ENCODE assay signal across 10 mouse cellular contexts in genomic region chr14:32856246-32856645, GRCm38 (mm10). TPM values are rescaled to one million over a fixed set of nuclear protein-coding genes. Genes with fewer than 3 reads are reported as not detected.
DNase-seq lines count a peak whose midpoint lies in the region; ATAC-seq and TF ChIP-seq lines count a peak whose summit lies in the region.
"Had no signal": no experiment of that assay in that cellular context is flagged by ENCODE, and none has a peak within 500 bp of the region (broad histone marks: within the 10 kb centered on the region; RNA-seq: fewer than 3 reads in every experiment).

No protein-coding gene starts in this region.

- H3K4me2 ChIP-seq in lung, embryonic 15.5 days, result peak overlapping the region; percentile 77
- peak overlapping the region; percentile 88 for H3K4me2 ChIP-seq in forebrain, postnatal 0 days (ENCODE audit: low read depth)
- peak overlapping the region; percentile 80 for H3K4me2 ChIP-seq in limb, embryonic 14.5 days (replicated peaks; ENCODE audit: low read depth, low read length, severe bottlenecking)
- peak overlapping the region; percentile 59 for H3K4me2 ChIP-seq in stomach, embryonic 14.5 days (replicated peaks; ENCODE audit: low read depth, low read length)

- peak overlapping the region; percentile 62 for H3K4me3 ChIP-seq in lung, embryonic 15.5 days
- peak overlapping the region; percentile 41 for H3K4me3 ChIP-seq in forebrain, postnatal 0 days (ENCODE audit: low read depth, low read length)
- peak overlapping the region; percentile 58 for H3K4me3 ChIP-seq in limb, embryonic 14.5 days (replicated peaks; ENCODE audit: low read length)
- peak overlapping the region; percentile 43; the same call in 1 of the 2 replicates for H3K4me3 ChIP-seq in stomach, embryonic 14.5 days (ENCODE audit: low read depth, low read length)

- peaks cover 3% of the 10 kb centered on the region; the same call in 1 of the 2 replicates for H3K27me3 ChIP-seq in lung, embryonic 15.5 days
- H3K27me3 ChIP-seq in forebrain, postnatal 0 days (ENCODE audit: insufficient read depth, low read length), result no peaks in the 10 kb centered on the region
- H3K27me3 ChIP-seq in limb, embryonic 14.5 days (ENCODE audit: control insufficient read depth, insufficient read depth, low read length), result no peaks in the 10 kb centered on the region
- no peaks in the 10 kb centered on the region for H3K27me3 ChIP-seq in stomach, embryonic 14.5 days (ENCODE audit: control insufficient read depth, insufficient read depth, low read length)

- no peaks in the 10 kb centered on the region for H3K9me3 ChIP-seq in lung, embryonic 15.5 days
- H3K9me3 ChIP-seq in forebrain, postnatal 0 days (ENCODE audit: low read length), result no peaks in the 10 kb centered on the region
- no peaks in the 10 kb centered on the region for H3K9me3 ChIP-seq in limb, embryonic 14.5 days (ENCODE audit: control insufficient read depth, low read length)
- H3K9me3 ChIP-seq in stomach, embryonic 14.5 days (ENCODE audit: control insufficient read depth, low read depth, low read length), result no peaks in the 10 kb centered on the region

- WGBS in lung, embryonic 15.5 days, result 27% methylated on average over 5 of the region's 5 CpGs
- 39% methylated on average over 5 of the region's 5 CpGs for WGBS in forebrain, postnatal 0 days
- WGBS in limb, embryonic 14.5 days, result 37% methylated on average over 5 of the region's 5 CpGs
- WGBS in stomach, embryonic 14.5 days, result 31% methylated on average over 5 of the region's 5 CpGs

- no peak for ATAC-seq in lung, embryonic 15.5 days (ENCODE audit: borderline replicate concordance, extremely low read depth, low FRiP score, low TSS enrichment)
- ATAC-seq in forebrain, postnatal 0 days, result no peak
- ATAC-seq in limb, embryonic 14.5 days (ENCODE audit: low FRiP score, low read depth), result no peak
- ATAC-seq in stomach, embryonic 14.5 days (ENCODE audit: insufficient number of reproducible peaks, insufficient read depth, low FRiP score, low read depth), result no peak
- ATAC-seq: Patski had no signal

- peak overlapping the region; percentile 75 for H3K27ac ChIP-seq in lung, embryonic 15.5 days
- H3K27ac ChIP-seq in forebrain, postnatal 0 days (ENCODE audit: low read depth, low read length), result no peak overlapping the region
- H3K27ac ChIP-seq in limb, embryonic 14.5 days (replicated peaks; ENCODE audit: low read depth, low read length), result no peak overlapping the region
- H3K27ac ChIP-seq in stomach, embryonic 14.5 days (ENCODE audit: low read length), result no peak overlapping the region; the same call in 1 of the 2 replicates

- H3K36me3 ChIP-seq in lung, embryonic 15.5 days, result no peaks in the 10 kb centered on the region
- H3K36me3 ChIP-seq in forebrain, postnatal 0 days (ENCODE audit: insufficient read depth), result no peaks in the 10 kb centered on the region
- H3K36me3 ChIP-seq in limb, embryonic 14.5 days (ENCODE audit: control insufficient read depth, insufficient read depth, low read length), result no peaks in the 10 kb centered on the region
- no peaks in the 10 kb centered on the region for H3K36me3 ChIP-seq in stomach, embryonic 14.5 days (ENCODE audit: control insufficient read depth, insufficient read depth, low read length)

- H3K9ac ChIP-seq in lung, embryonic 15.5 days, result peak overlapping the region; percentile 76
- H3K9ac ChIP-seq in forebrain, postnatal 0 days, result peak overlapping the region; percentile 50; the same call in 1 of the 2 replicates
- H3K9ac ChIP-seq in limb, embryonic 14.5 days (ENCODE audit: low read depth, low read length, severe bottlenecking), result peak overlapping the region; percentile 88; the same call in 1 of the 2 replicates
- no peak overlapping the region for H3K9ac ChIP-seq in stomach, embryonic 14.5 days (replicated peaks; ENCODE audit: low read depth, low read length)

- TF ChIP-seq POLR2A in limb, embryonic 14.5 days (IDR thresholded peaks at IDR 0.05; ENCODE audit: borderline replicate concordance, extremely low read depth, insufficient read depth, insufficient read length), result no peak

- no peak for DNase-seq in lung, postnatal 14 days
- DNase-seq in forebrain, postnatal 0 days, result no peak
- DNase-seq in limb, embryonic 14.5 days (ENCODE audit: low spot score), result no peak
- DNase-seq in right cerebral cortex, postnatal 25 days, result no peak
- no peak for DNase-seq in embryo, embryonic 9.5 days (ENCODE audit: extremely low spot score)
- no peak for DNase-seq in cerebellum, adult 11 months

- TF ChIP-seq CTCF in forebrain, postnatal 0 days (IDR thresholded peaks at IDR 0.05; ENCODE audit: low read depth), result no peak

- H3K4me1 ChIP-seq in lung, embryonic 15.5 days, result peaks cover 34% of the 10 kb centered on the region
- H3K4me1 ChIP-seq in forebrain, postnatal 0 days (ENCODE audit: insufficient read depth), result no peaks in the 10 kb centered on the region
- peaks cover 7% of the 10 kb centered on the region for H3K4me1 ChIP-seq in limb, embryonic 14.5 days (ENCODE audit: control insufficient read depth, insufficient read depth, low read length)
- H3K4me1 ChIP-seq in stomach, embryonic 14.5 days (ENCODE audit: control insufficient read depth, insufficient read depth, low read length), result peaks cover 22% of the 10 kb centered on the region

RNA-seq across cellular contexts. Expression of gene Vstm4, which starts 0.3 kb away (rescaled TPM):
- 60.1 and 62.8 TPM in 2 replicates for polyA plus RNA-seq in lung, embryonic 15.5 days (2015; fragmentation: Nextera tagmentation; extraction: Ambion mirVana)
- total RNA-seq in forebrain, postnatal 0 days (2014; rRNA removed), result 7.0 and 8.9 TPM in 2 replicates
- polyA plus RNA-seq in forebrain, postnatal 0 days (2015; fragmentation: Nextera tagmentation; extraction: Ambion mirVana), result 8.2 and 8.5 TPM in 2 replicates
- 13.2 and 14.8 TPM in 2 replicates for polyA plus RNA-seq in limb, embryonic 14.5 days (2012; rRNA removed)
- 21.9 and 25.0 TPM in 2 replicates for polyA plus RNA-seq in limb, embryonic 14.5 days (2014; fragmentation: Nextera tagmentation; extraction: Ambion mirVana)
- 43.6 and 44.6 TPM in 2 replicates for polyA plus RNA-seq in stomach, embryonic 14.5 days (2014; fragmentation: Nextera tagmentation; extraction: Ambion mirVana)
- polyA plus RNA-seq: Patski had no signal

RNA-seq across cellular contexts. Expression of gene Fam170b, which starts 22.5 kb away (rescaled TPM):
- polyA plus RNA-seq in lung, embryonic 15.5 days (2015; fragmentation: Nextera tagmentation; extraction: Ambion mirVana), result 0.11 and 0.13 TPM in 2 replicates
- not detected in 2 replicates for total RNA-seq in forebrain, postnatal 0 days (2014; rRNA removed)
- polyA plus RNA-seq in forebrain, postnatal 0 days (2015; fragmentation: Nextera tagmentation; extraction: Ambion mirVana), result not detected in 2 replicates
- 0.04 TPM in 1 of 2 replicates, not detected in the other for polyA plus RNA-seq in limb, embryonic 14.5 days (2012; rRNA removed)
- polyA plus RNA-seq in limb, embryonic 14.5 days (2014; fragmentation: Nextera tagmentation; extraction: Ambion mirVana), result not detected in 2 replicates
- 0.23 and 0.29 TPM in 2 replicates for polyA plus RNA-seq in stomach, embryonic 14.5 days (2014; fragmentation: Nextera tagmentation; extraction: Ambion mirVana)
- total RNA-seq: gastrocnemius, postnatal 10 days had no signal
- polyA plus RNA-seq: Patski had no signal
